Comparison of ENCODE assay signal across 8 mouse cellular contexts in the genomic region with DNA sequence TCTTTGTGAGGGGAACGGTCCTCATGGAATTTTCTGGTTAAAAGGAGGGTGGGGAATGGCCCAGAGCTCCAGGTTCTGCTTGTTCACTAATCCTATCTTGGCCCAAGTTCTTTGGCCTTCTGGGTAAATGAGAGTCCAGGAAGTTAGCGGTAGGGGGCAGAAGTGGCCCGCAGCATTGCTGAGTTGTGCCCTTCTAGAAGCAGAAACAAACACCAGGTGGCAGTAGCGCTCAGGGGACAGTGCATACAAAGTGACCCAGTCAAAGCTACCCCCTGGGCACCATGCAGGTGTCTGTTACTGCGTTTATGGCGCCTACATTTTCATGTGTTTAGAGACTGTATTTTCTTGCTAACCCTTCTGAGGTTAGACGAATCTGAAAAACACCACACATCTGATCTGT. TPM values are rescaled to one million over a fixed set of nuclear protein-coding genes. Genes with fewer than 3 reads are reported as not detected.
A peak's percentile ranks its signal among the peaks of the same experiment; 100 is the strongest.
DNase-seq lines count a peak whose midpoint lies in the region; ATAC-seq and TF ChIP-seq lines count a peak whose summit lies in the region.

No protein-coding gene starts in this region.

- no peak for TF ChIP-seq POLR2A in olfactory bulb, adult 2 months (IDR thresholded peaks at IDR 0.05; ENCODE audit: insufficient read depth, low read depth, low read length)

- no peak overlapping the region for H3K4me3 ChIP-seq in forebrain, embryonic 13.5 days
- no peak overlapping the region for H3K4me3 ChIP-seq in olfactory bulb, adult 2 months (ENCODE audit: insufficient read depth, low read depth, low read length)

- ATAC-seq in CD4-positive, CD25-positive, alpha-beta regulatory T cell, adult 4 months, result peak; percentile 78
- ATAC-seq in forebrain, embryonic 13.5 days, result peak; percentile 77

- WGBS in forebrain, embryonic 13.5 days, result 5% methylated on average over 7 of the region's 7 CpGs
- 14% methylated on average over 7 of the region's 7 CpGs for WGBS in olfactory bulb, adult 2 months

- H3K9me3 ChIP-seq in forebrain, embryonic 13.5 days (replicated peaks), result no peaks in the 10 kb centered on the region

- peak; percentile 89 for TF ChIP-seq CTCF in olfactory bulb, adult 2 months (IDR thresholded peaks at IDR 0.05; ENCODE audit: insufficient read depth, low read depth, low read length)

- H3K36me3 ChIP-seq in forebrain, embryonic 13.5 days (ENCODE audit: poor library complexity, severe bottlenecking), result no peaks in the 10 kb centered on the region

- no peak overlapping the region for H3K27ac ChIP-seq in forebrain, embryonic 13.5 days
- H3K27ac ChIP-seq in olfactory bulb, adult 2 months (ENCODE audit: insufficient read depth, low read depth, low read length), result no peak overlapping the region

- H3K4me2 ChIP-seq in forebrain, embryonic 13.5 days, result no peak overlapping the region

- peak; percentile 56 for DNase-seq in c-Kit-positive CD71-positive TER-119-negative erythroid progenitor cells, embryonic 14.5 days (ENCODE audit: low read depth)
- peak; percentile 92 to 96 for DNase-seq in heart, postnatal 14 days
- peak; percentile 95 to 96 for DNase-seq in kidney, postnatal 4 days
- peak; percentile 91 to 94 for DNase-seq in lung, adult 18-20 months
- peak; percentile 67 for DNase-seq in testis, postnatal 14 days (ENCODE audit: low spot score)

- peaks cover 17% of the 10 kb centered on the region for H3K27me3 ChIP-seq in forebrain, embryonic 13.5 days

- intact Hi-C loops in heart, postnatal 14 days (cut with DNase I), result loop anchor here (1.0 to 5.0 kb wide), 3 partner anchors 35 to 106 kb away; no protein-coding TSS in a partner anchor

- no peak overlapping the region for H3K9ac ChIP-seq in forebrain, embryonic 13.5 days

- H3K4me1 ChIP-seq in forebrain, embryonic 13.5 days, result peaks cover 25% of the 10 kb centered on the region
- H3K4me1 ChIP-seq in olfactory bulb, adult 2 months (ENCODE audit: control insufficient read depth, insufficient read depth, low read length), result peaks cover 18% of the 10 kb centered on the region

RNA-seq across cellular contexts. Expression of a gene that starts 8.1 kb away (rescaled TPM):
- under 1 TPM in 1 of 2 experiments, not detected in 1; 0.69 TPM for polyA plus RNA-seq in CD4-positive, CD25-positive, alpha-beta regulatory T cell, adult 4 months (2017; shearing (Covaris generic))
- 1.4 and 2.2 TPM in 2 replicates for polyA plus RNA-seq in forebrain, embryonic 13.5 days (2015; fragmentation: Nextera tagmentation; extraction: Ambion mirVana)
- 1 to 10 TPM in 1 of 2 experiments, under 1 TPM in 1; 0.63 to 2.0 TPM for total RNA-seq in heart, postnatal 14 days (2021)
- not detected in 2 replicates for polyA plus RNA-seq in olfactory bulb, adult 2 months (2012; ENCODE audit: insufficient read depth, insufficient read length, low replicate concordance, missing spikeins)

RNA-seq across cellular contexts. Expression of a gene that starts 27.0 kb away (rescaled TPM):
- not detected for polyA plus RNA-seq in CD4-positive, CD25-positive, alpha-beta regulatory T cell, adult 4 months (2017; shearing (Covaris generic))
- polyA plus RNA-seq in forebrain, embryonic 13.5 days (2015; fragmentation: Nextera tagmentation; extraction: Ambion mirVana), result 0.11 and 0.14 TPM in 2 replicates
- under 1 TPM in 1 of 2 experiments, not detected in 1; 0.15 TPM for total RNA-seq in heart, postnatal 14 days (2021)
- not detected in 2 replicates for polyA plus RNA-seq in olfactory bulb, adult 2 months (2012; ENCODE audit: insufficient read depth, insufficient read length, low replicate concordance, missing spikeins)

RNA-seq across cellular contexts. Expression of a gene that starts 28.9 kb away (rescaled TPM):
- polyA plus RNA-seq in CD4-positive, CD25-positive, alpha-beta regulatory T cell, adult 4 months (2017; shearing (Covaris generic)), result 100 to 1,000 TPM; 226 to 278 TPM
- polyA plus RNA-seq in forebrain, embryonic 13.5 days (2015; fragmentation: Nextera tagmentation; extraction: Ambion mirVana), result 52.9 and 55.8 TPM in 2 replicates
- 100 to 1,000 TPM; 110 to 117 TPM for total RNA-seq in heart, postnatal 14 days (2021)
- polyA plus RNA-seq in olfactory bulb, adult 2 months (2012; ENCODE audit: insufficient read depth, insufficient read length, low replicate concordance, missing spikeins), result not detected in 2 replicates

RNA-seq across cellular contexts. Expression of a gene that starts 47.1 kb away (rescaled TPM):
- polyA plus RNA-seq in CD4-positive, CD25-positive, alpha-beta regulatory T cell, adult 4 months (2017; shearing (Covaris generic)), result 1 to 10 TPM in 1 of 2 experiments, not detected in 1; 1.1 TPM
- 78.7 and 90.7 TPM in 2 replicates for polyA plus RNA-seq in forebrain, embryonic 13.5 days (2015; fragmentation: Nextera tagmentation; extraction: Ambion mirVana)
- total RNA-seq in heart, postnatal 14 days (2021), result under 1 TPM; 0.49 to 0.76 TPM
- polyA plus RNA-seq in olfactory bulb, adult 2 months (2012; ENCODE audit: insufficient read depth, insufficient read length, low replicate concordance, missing spikeins), result not detected in 2 replicates

RNA-seq across cellular contexts. Expression of a gene that starts 53.5 kb away (rescaled TPM):
- not detected for polyA plus RNA-seq in CD4-positive, CD25-positive, alpha-beta regulatory T cell, adult 4 months (2017; shearing (Covaris generic))
- 0.21 and 0.23 TPM in 2 replicates for polyA plus RNA-seq in forebrain, embryonic 13.5 days (2015; fragmentation: Nextera tagmentation; extraction: Ambion mirVana)
- total RNA-seq in heart, postnatal 14 days (2021), result 1 to 10 TPM in 1 of 2 experiments, under 1 TPM in 1; 0.98 to 1.1 TPM
- not detected in 2 replicates for polyA plus RNA-seq in olfactory bulb, adult 2 months (2012; ENCODE audit: insufficient read depth, insufficient read length, low replicate concordance, missing spikeins)
